Mouse (Mus musculus) bone marrow, adult 2 months (tissue): ENCODE results near the gene Cacna1c.

ENCODE experiments used
- CTCF ChIP-seq: fragments of 200-500 bp; IDR thresholded peaks from 2 replicates; pipeline ENCODE4 v1.5.1; 2011; ENCODE audit warnings: low read length, control low read depth; ENCODE audit not compliant: control insufficient read depth, insufficient read depth
- POLR2A ChIP-seq: fragments of 200-500 bp; IDR thresholded peaks from 2 replicates; pipeline ENCODE4 v1.6.1; 2011; ENCODE audit warnings: low read depth, mild to moderate bottlenecking, control low read depth, low read length, borderline replicate concordance; ENCODE audit not compliant: control insufficient read depth

- no peak for TF ChIP-seq POLR2A
- TF ChIP-seq CTCF: no peak
Measured at GRCm38 (mm10) chr6:118924426-118924825, 271.8 kb downstream of the Cacna1c start.
